Mouse (Mus musculus) limb, embryonic 15.5 days (tissue): ENCODE results near the gene Tjp3. TPM values are rescaled to one million over a fixed set of nuclear protein-coding genes. Genes with fewer than 3 reads are reported as not detected.

Experiments
- microRNA-seq: library from miRNA; unstranded; fragments of <30 nt; microRNA quantifications from one replicate; pipeline ENCODE4, GENCODE M21; 2016
- polyA plus RNA-seq: library from polyadenylated mRNA; unstranded; fragments of >200 nt; fragmentation: Nextera tagmentation; extraction: Ambion mirVana; gene quantifications from 2 replicates; pipeline ENCODE4 v1.2.1, GENCODE M21; 2015

Tjp3 gene
- polyA plus RNA-seq, 1 experiment from 2014 or later = 9.9 TPM

Small RNA genes within 50 kb of the gene (microRNA-seq; reads per million reads assigned to microRNA genes)
- 6.8 reads per million, percentile 20 among the genes with 10 or more reads in this experiment for gene Mir3057

Other genes starting within 250 kb of the Tjp3 start
- gene Sgta, start 231.4 kb downstream of the Tjp3 start, polyA plus RNA-seq = 200 and 204 TPM in 2 replicates
- gene Thop1, start 221.5 kb downstream of the Tjp3 start, polyA plus RNA-seq = 79.3 and 91.0 TPM in 2 replicates
- gene Creb3l3, start 192.7 kb downstream of the Tjp3 start, polyA plus RNA-seq = 0.73 and 1.5 TPM in 2 replicates
- gene Map2k2, start 185.7 kb downstream of the Tjp3 start, polyA plus RNA-seq = 165 and 167 TPM in 2 replicates
- 58.6 and 61.4 TPM in 2 replicates for gene Zbtb7a, start 156.4 kb downstream of the Tjp3 start, polyA plus RNA-seq
- gene Pias4, start 123.7 kb downstream of the Tjp3 start, polyA plus RNA-seq = 48.0 and 50.6 TPM in 2 replicates
- 564 and 615 TPM in 2 replicates for gene Eef2, start 115.0 kb downstream of the Tjp3 start, polyA plus RNA-seq
- gene Dapk3, start 108.6 kb downstream of the Tjp3 start, polyA plus RNA-seq = 45.7 and 53.5 TPM in 2 replicates
- gene 4930442H23Rik, start 107.7 kb downstream of the Tjp3 start, polyA plus RNA-seq = not detected in 2 replicates
- gene Nmrk2, start 89.5 kb downstream of the Tjp3 start, polyA plus RNA-seq = 0.41 and 1.3 TPM in 2 replicates
- 0.25 and 0.28 TPM in 2 replicates for gene Atcay, start 60.7 kb downstream of the Tjp3 start, polyA plus RNA-seq
- gene Zfr2, start 58.4 kb downstream of the Tjp3 start, polyA plus RNA-seq = 8.7 and 10.9 TPM in 2 replicates
- 5.4 and 6.0 TPM in 2 replicates for gene Matk, start 38.6 kb downstream of the Tjp3 start, polyA plus RNA-seq
- 189 and 194 TPM in 2 replicates for gene Mrpl54, start 24.6 kb downstream of the Tjp3 start, polyA plus RNA-seq
- 77.1 and 87.5 TPM in 2 replicates for gene Apba3, start 24.6 kb downstream of the Tjp3 start, polyA plus RNA-seq
- 44.8 and 48.1 TPM in 2 replicates for gene Pip5k1c, start 1.4 kb upstream of the Tjp3 start, polyA plus RNA-seq
- gene Cactin, start 29.5 kb upstream of the Tjp3 start, polyA plus RNA-seq = 37.3 and 39.3 TPM in 2 replicates
- gene Tbxa2r, start 37.1 kb upstream of the Tjp3 start, polyA plus RNA-seq = 11.9 and 12.8 TPM in 2 replicates
- gene Gipc3, start 51.7 kb upstream of the Tjp3 start, polyA plus RNA-seq = 0.04 and 0.07 TPM in 2 replicates
- 86.0 and 89.9 TPM in 2 replicates for gene Hmg20b, start 58.9 kb upstream of the Tjp3 start, polyA plus RNA-seq
- gene Mfsd12, start 65.9 kb upstream of the Tjp3 start, polyA plus RNA-seq = 13.3 and 13.4 TPM in 2 replicates
- gene 4930404N11Rik, start 74.2 kb upstream of the Tjp3 start, polyA plus RNA-seq = 0.60 and 1.6 TPM in 2 replicates
- gene Fzr1, start 86.9 kb upstream of the Tjp3 start, polyA plus RNA-seq = 82.2 and 90.9 TPM in 2 replicates
- 79.8 and 88.7 TPM in 2 replicates for gene Dohh, start 92.8 kb upstream of the Tjp3 start, polyA plus RNA-seq
- 2.1 and 3.1 TPM in 2 replicates for gene Gm48551, start 92.9 kb upstream of the Tjp3 start, polyA plus RNA-seq
- 0.51 and 1.7 TPM in 2 replicates for gene Gm48552, start 97.4 kb upstream of the Tjp3 start, polyA plus RNA-seq
- gene Smim24, start 101.5 kb upstream of the Tjp3 start, polyA plus RNA-seq = 2.9 and 3.6 TPM in 2 replicates
- 138 and 146 TPM in 2 replicates for gene Nfic, start 164.1 kb upstream of the Tjp3 start, polyA plus RNA-seq
- gene Celf5, start 191.1 kb upstream of the Tjp3 start, polyA plus RNA-seq = 1.1 and 1.3 TPM in 2 replicates
- 94.0 and 95.1 TPM in 2 replicates for gene Ncln, start 204.8 kb upstream of the Tjp3 start, polyA plus RNA-seq
- gene S1pr4, start 208.6 kb upstream of the Tjp3 start, polyA plus RNA-seq = 0.67 and 0.72 TPM in 2 replicates
- gene Gna15, start 232.6 kb upstream of the Tjp3 start, polyA plus RNA-seq = 7.3 and 7.9 TPM in 2 replicates